Comparison of ENCODE assay signal across 17 mouse cellular contexts in genomic region chr11:75249588-75249987, GRCm38 (mm10). TPM values are rescaled to one million over a fixed set of nuclear protein-coding genes. Genes with fewer than 3 reads are reported as not detected.
DNase-seq lines count a peak whose midpoint lies in the region; ATAC-seq and TF ChIP-seq lines count a peak whose summit lies in the region.
"Had no signal": no experiment of that assay in that cellular context is flagged by ENCODE, and none has a peak within 500 bp of the region (broad histone marks: within the 10 kb centered on the region; RNA-seq: fewer than 3 reads in every experiment).

No protein-coding gene starts in this region.

- peaks cover 59% of the 10 kb centered on the region for H3K4me1 ChIP-seq in heart, embryonic 11.5 days (ENCODE audit: control insufficient read depth, insufficient read depth, low read length)
- peaks cover 37% of the 10 kb centered on the region for H3K4me1 ChIP-seq in hindbrain, embryonic 13.5 days (replicated peaks)
- peaks cover 15% of the 10 kb centered on the region for H3K4me1 ChIP-seq in hindbrain, embryonic 16.5 days (ENCODE audit: control insufficient read depth, insufficient read depth, low read depth, low read length)
- H3K4me1 ChIP-seq in midbrain, embryonic 11.5 days (ENCODE audit: control insufficient read depth, insufficient read depth, low read length), result peaks cover 12% of the 10 kb centered on the region
- peaks cover 11% of the 10 kb centered on the region; the same call in 1 of the 2 replicates for H3K4me1 ChIP-seq in midbrain, postnatal 0 days (ENCODE audit: insufficient read depth, low read length)
- peaks cover 27% of the 10 kb centered on the region for H3K4me1 ChIP-seq in midbrain, embryonic 16.5 days (ENCODE audit: control insufficient read depth, insufficient read depth, low read length)

- no peaks in the 10 kb centered on the region for H3K36me3 ChIP-seq in heart, embryonic 11.5 days (ENCODE audit: control insufficient read depth, insufficient read depth, low read length)
- H3K36me3 ChIP-seq in hindbrain, embryonic 13.5 days, result no peaks in the 10 kb centered on the region
- H3K36me3 ChIP-seq in hindbrain, embryonic 16.5 days (ENCODE audit: control insufficient read depth, insufficient read depth, low read length), result no peaks in the 10 kb centered on the region
- H3K36me3 ChIP-seq in midbrain, embryonic 11.5 days (ENCODE audit: control insufficient read depth, insufficient read depth, low read length), result no peaks in the 10 kb centered on the region
- no peaks in the 10 kb centered on the region for H3K36me3 ChIP-seq in midbrain, postnatal 0 days (ENCODE audit: insufficient read depth, low read length)
- no peaks in the 10 kb centered on the region for H3K36me3 ChIP-seq in midbrain, embryonic 16.5 days (ENCODE audit: control insufficient read depth, insufficient read depth, low read length)

- no peak for ATAC-seq in heart, embryonic 11.5 days (replicated peaks; ENCODE audit: insufficient number of reproducible peaks, low FRiP score, low TSS enrichment)
- no peak for ATAC-seq in hindbrain, embryonic 13.5 days (ENCODE audit: low FRiP score)
- ATAC-seq in hindbrain, embryonic 16.5 days, result no peak
- ATAC-seq in midbrain, embryonic 11.5 days (ENCODE audit: low FRiP score), result no peak
- no peak for ATAC-seq in midbrain, postnatal 0 days (ENCODE audit: low FRiP score)
- no peak for ATAC-seq in midbrain, embryonic 16.5 days
- ATAC-seq: activated CD4-positive, CD25-positive, alpha-beta regulatory T cell, adult 4 months; forebrain, embryonic 16.5 days had no signal

- H3K4me2 ChIP-seq in heart, embryonic 11.5 days, result peak overlapping the region; percentile 2; the same call in 1 of the 2 replicates
- H3K4me2 ChIP-seq in hindbrain, embryonic 13.5 days, result no peak overlapping the region
- H3K4me2 ChIP-seq in hindbrain, embryonic 16.5 days (ENCODE audit: low read length), result no peak overlapping the region
- no peak overlapping the region for H3K4me2 ChIP-seq in midbrain, embryonic 11.5 days
- H3K4me2 ChIP-seq in midbrain, postnatal 0 days (ENCODE audit: low read depth, low read length, poor library complexity, severe bottlenecking), result no peak overlapping the region
- H3K4me2 ChIP-seq in midbrain, embryonic 16.5 days (ENCODE audit: low read length), result no peak overlapping the region

- peak overlapping the region; percentile 43; the same call in 1 of the 2 replicates for H3K27ac ChIP-seq in heart, embryonic 11.5 days (ENCODE audit: low read depth, low read length)
- H3K27ac ChIP-seq in hindbrain, embryonic 13.5 days, result peak overlapping the region; percentile 58
- H3K27ac ChIP-seq in hindbrain, embryonic 16.5 days (ENCODE audit: low read depth, low read length), result no peak overlapping the region
- no peak overlapping the region for H3K27ac ChIP-seq in midbrain, embryonic 11.5 days (ENCODE audit: low read depth, low read length)
- no peak overlapping the region; the same call in 1 of the 2 replicates for H3K27ac ChIP-seq in midbrain, postnatal 0 days (ENCODE audit: low read depth, low read length)
- H3K27ac ChIP-seq in midbrain, embryonic 16.5 days (ENCODE audit: low read length), result no peak overlapping the region

- no peak for TF ChIP-seq CTCF in midbrain, postnatal 0 days (IDR thresholded peaks at IDR 0.05)

- no peak overlapping the region for H3K9ac ChIP-seq in heart, embryonic 11.5 days (ENCODE audit: low read depth, low read length)
- H3K9ac ChIP-seq in hindbrain, embryonic 13.5 days, result no peak overlapping the region
- no peak overlapping the region for H3K9ac ChIP-seq in hindbrain, embryonic 16.5 days (ENCODE audit: low read depth, low read length)
- no peak overlapping the region for H3K9ac ChIP-seq in midbrain, embryonic 11.5 days (ENCODE audit: low read length)
- H3K9ac ChIP-seq in midbrain, postnatal 0 days (replicated peaks; ENCODE audit: low read length, poor library complexity, severe bottlenecking), result no peak overlapping the region
- peak overlapping the region; percentile 10; the same call in 1 of the 2 replicates for H3K9ac ChIP-seq in midbrain, embryonic 16.5 days (ENCODE audit: low read depth, low read length)

- no peak for DNase-seq in heart, postnatal 25 days (ENCODE audit: low spot score)
- peak; percentile 54 for DNase-seq in midbrain, embryonic 11.5 days (ENCODE audit: low spot score, missing footprints)
- no peak for DNase-seq in midbrain, postnatal 0 days (ENCODE audit: low spot score)
- DNase-seq in cerebellum, postnatal 4 days (ENCODE audit: low spot score in 2 of 2), result no peak
- DNase-seq: cerebellum, postnatal 14 days; kidney, adult 11 months; kidney, postnatal 14 days; lung, adult 2 months; right cerebral cortex, postnatal 14 days had no signal

- no peak overlapping the region for H3K4me3 ChIP-seq in heart, embryonic 11.5 days (ENCODE audit: low read depth, low read length)
- no peak overlapping the region for H3K4me3 ChIP-seq in hindbrain, embryonic 13.5 days
- H3K4me3 ChIP-seq in hindbrain, embryonic 16.5 days (ENCODE audit: low read length), result no peak overlapping the region
- H3K4me3 ChIP-seq in midbrain, embryonic 11.5 days (ENCODE audit: low read depth, low read length), result no peak overlapping the region
- H3K4me3 ChIP-seq in midbrain, postnatal 0 days (ENCODE audit: low read depth, low read length), result no peak overlapping the region
- no peak overlapping the region for H3K4me3 ChIP-seq in midbrain, embryonic 16.5 days (ENCODE audit: low read depth, low read length)
- H3K4me3 ChIP-seq: erythroblast, embryonic 14.5 days; myocyte had no signal

- H3K9me3 ChIP-seq in heart, embryonic 11.5 days (replicated peaks; ENCODE audit: control insufficient read depth, low read length), result no peaks in the 10 kb centered on the region
- H3K9me3 ChIP-seq in hindbrain, embryonic 13.5 days, result no peaks in the 10 kb centered on the region
- H3K9me3 ChIP-seq in hindbrain, embryonic 16.5 days (ENCODE audit: control insufficient read depth, low read length), result no peaks in the 10 kb centered on the region
- no peaks in the 10 kb centered on the region for H3K9me3 ChIP-seq in midbrain, embryonic 11.5 days (ENCODE audit: control insufficient read depth, low read length)
- H3K9me3 ChIP-seq in midbrain, postnatal 0 days (ENCODE audit: low read length), result no peaks in the 10 kb centered on the region
- no peaks in the 10 kb centered on the region for H3K9me3 ChIP-seq in midbrain, embryonic 16.5 days (replicated peaks; ENCODE audit: control insufficient read depth, low read length, poor library complexity, severe bottlenecking)

- WGBS in heart, embryonic 11.5 days (ENCODE audit: insufficient replicate concordance), result 61% methylated on average over 9 of the region's 9 CpGs
- WGBS in hindbrain, embryonic 13.5 days, result 82% methylated on average over 9 of the region's 9 CpGs
- WGBS in hindbrain, embryonic 16.5 days, result 75% methylated on average over 9 of the region's 9 CpGs
- WGBS in midbrain, embryonic 11.5 days, result 89% methylated on average over 9 of the region's 9 CpGs
- 73% methylated on average over 9 of the region's 9 CpGs for whole genome bisulfite sequencing in midbrain, postnatal 0 days
- WGBS in midbrain, embryonic 16.5 days, result 70% methylated on average over 9 of the region's 9 CpGs

- intact Hi-C loops in heart, postnatal 25 days (cut with DNase I), result no loop called here

- H3K27me3 ChIP-seq in heart, embryonic 11.5 days (ENCODE audit: control insufficient read depth, insufficient read depth, low read length), result no peaks in the 10 kb centered on the region
- no peaks in the 10 kb centered on the region for H3K27me3 ChIP-seq in hindbrain, embryonic 13.5 days
- H3K27me3 ChIP-seq in hindbrain, embryonic 16.5 days (replicated peaks; ENCODE audit: control insufficient read depth, insufficient read depth, low read length), result no peaks in the 10 kb centered on the region
- H3K27me3 ChIP-seq in midbrain, embryonic 11.5 days (ENCODE audit: control insufficient read depth, insufficient read depth, low read length), result no peaks in the 10 kb centered on the region
- no peaks in the 10 kb centered on the region for H3K27me3 ChIP-seq in midbrain, postnatal 0 days (ENCODE audit: insufficient read depth, low read length)
- H3K27me3 ChIP-seq in midbrain, embryonic 16.5 days (ENCODE audit: control insufficient read depth, insufficient read depth, low read depth, low read length), result no peaks in the 10 kb centered on the region

RNA-seq across cellular contexts. Expression of gene Rtn4rl1, which starts 56.0 kb away (rescaled TPM):
- polyA plus RNA-seq in heart, embryonic 11.5 days (2014; fragmentation: Nextera tagmentation; extraction: Ambion mirVana), result 12.7 and 16.8 TPM in 2 replicates
- 1 to 10 TPM; 9.7 to 9.8 TPM for total RNA-seq in heart, postnatal 25 days (2021)
- 6.2 and 8.0 TPM in 2 replicates for polyA plus RNA-seq in hindbrain, embryonic 13.5 days (2015; fragmentation: Nextera tagmentation; extraction: Ambion mirVana)
- polyA plus RNA-seq in hindbrain, embryonic 16.5 days (2015; fragmentation: Nextera tagmentation; extraction: Ambion mirVana), result 10.6 and 10.7 TPM in 2 replicates
- 4.6 TPM in 2 replicates for polyA plus RNA-seq in midbrain, embryonic 11.5 days (2014; fragmentation: Nextera tagmentation; extraction: Ambion mirVana)
- total RNA-seq in midbrain, postnatal 0 days (2014; rRNA removed), result 15.4 and 18.5 TPM in 2 replicates
- 16.2 and 17.5 TPM in 2 replicates for polyA plus RNA-seq in midbrain, postnatal 0 days (2015; fragmentation: Nextera tagmentation; extraction: Ambion mirVana)
- polyA plus RNA-seq in midbrain, embryonic 16.5 days (2015; fragmentation: Nextera tagmentation; extraction: Ambion mirVana), result 17.8 and 19.7 TPM in 2 replicates
- polyA plus RNA-seq: erythroblast, embryonic 14.5 days had no signal

RNA-seq across cellular contexts. Expression of gene Dph1, which starts 58.5 kb away (rescaled TPM):
- 16.5 and 21.0 TPM in 2 replicates for polyA plus RNA-seq in heart, embryonic 11.5 days (2014; fragmentation: Nextera tagmentation; extraction: Ambion mirVana)
- total RNA-seq in heart, postnatal 25 days (2021), result 1 to 10 TPM; 7.4 to 9.0 TPM
- polyA plus RNA-seq in hindbrain, embryonic 13.5 days (2015; fragmentation: Nextera tagmentation; extraction: Ambion mirVana), result 14.4 and 15.5 TPM in 2 replicates
- polyA plus RNA-seq in hindbrain, embryonic 16.5 days (2015; fragmentation: Nextera tagmentation; extraction: Ambion mirVana), result 15.4 and 15.7 TPM in 2 replicates
- 15.3 and 17.3 TPM in 2 replicates for polyA plus RNA-seq in midbrain, embryonic 11.5 days (2014; fragmentation: Nextera tagmentation; extraction: Ambion mirVana)
- 17.4 and 19.9 TPM in 2 replicates for total RNA-seq in midbrain, postnatal 0 days (2014; rRNA removed)
- polyA plus RNA-seq in midbrain, postnatal 0 days (2015; fragmentation: Nextera tagmentation; extraction: Ambion mirVana), result 10.8 and 12.1 TPM in 2 replicates
- polyA plus RNA-seq in midbrain, embryonic 16.5 days (2015; fragmentation: Nextera tagmentation; extraction: Ambion mirVana), result 12.5 and 14.0 TPM in 2 replicates

Comparison
In these comparisons a context has a peak if more than half of its experiments do, and no peak if none do; other contexts are left out.
1. H3K27ac ChIP-seq: peak in heart, embryonic 11.5 days (single experiment) and hindbrain, embryonic 13.5 days (single experiment); none in hindbrain, embryonic 16.5 days (single experiment), midbrain, embryonic 11.5 days (single experiment), midbrain, postnatal 0 days (single experiment) and midbrain, embryonic 16.5 days (single experiment).